Mouse (Mus musculus) forelimb bud, embryonic 11.5 days (tissue): ENCODE results near the gene Gm3269.
"Not testable (repeated sequence)": the region's sequence is repeated elsewhere in the genome, so short reads cannot be mapped to it uniquely, and the experiment has no call there.

Source experiments
- DNase-seq: peaks from one replicate; pipeline ENCODE4 v3.0.0-alpha.2; 2012; ENCODE audit warnings: low read depth, low spot score

Gm3269 gene

GRCm38 (mm10) chr14:4837806-4838205 is at the start of gene Gm3269:
TSS of gene Gm3269 (plus strand) at chr14:4838106.
- DNase-seq, result not testable (repeated sequence)

DNA sequence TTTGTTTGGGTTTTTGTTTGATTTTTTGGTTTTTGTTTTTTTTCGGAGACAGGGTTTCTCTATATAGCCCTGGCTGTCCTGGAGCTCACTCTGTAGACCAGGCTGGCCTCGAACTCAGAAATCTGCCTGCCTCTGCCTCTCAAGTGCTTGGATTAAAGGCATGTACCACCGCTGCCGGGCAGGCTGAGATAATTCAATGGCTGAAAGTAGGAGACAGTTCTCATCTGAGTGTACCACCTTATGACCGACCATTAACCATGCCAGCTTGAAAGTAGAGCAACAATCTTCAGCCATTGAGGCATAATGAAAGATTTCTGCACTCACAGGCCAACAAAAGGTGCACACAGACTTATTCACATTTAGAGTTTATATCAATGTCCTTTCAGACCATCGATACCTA is 31.5 kb upstream of the Gm3269 start:
- not testable (repeated sequence) for DNase-seq

GRCm38 (mm10) chr14:4821950-4822349 is 16.0 kb upstream of the Gm3269 start:
- DNase-seq, result not testable (repeated sequence)

GRCm38 (mm10) chr14:4855299-4855980 is 17.5 kb downstream of the Gm3269 start, which contains the start of gene Gm3264:
TSS of gene Gm3264 (plus strand) at chr14:4855576.
- peak; percentile 6 for DNase-seq

GRCm38 (mm10) chr14:4892116-4892515 is 54.2 kb downstream of the Gm3269 start, which contains the start of gene Gm3278:
TSS of gene Gm3278 (plus strand) at chr14:4892416.
- DNase-seq, result not testable (repeated sequence)
